Mouse (Mus musculus): ENCODE data around the gene Otoa.

Otoa gene

DNA sequence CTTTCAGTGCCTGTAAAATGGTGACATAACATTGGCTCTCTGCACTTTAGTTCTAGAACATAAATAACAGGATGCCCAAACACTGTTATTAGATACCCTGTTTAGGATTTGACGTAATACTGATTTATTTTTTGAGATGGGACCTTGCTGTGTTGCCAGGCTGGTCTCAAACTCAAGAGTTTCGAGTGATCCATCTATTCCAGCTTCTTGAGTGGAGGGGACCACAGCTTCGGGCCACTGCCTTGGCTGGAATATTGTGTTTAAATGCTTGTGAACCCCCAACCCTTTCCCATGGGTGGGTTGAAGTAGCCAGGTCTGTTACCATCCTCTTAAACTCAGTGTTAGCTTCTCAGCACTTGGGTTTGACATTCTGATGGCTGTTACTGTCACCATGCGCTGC, at the start of gene Otoa:
TSS of gene Otoa (plus strand) at position 301 of the 400 bp plus-strand sequence.
- DNase-seq (ENCODE audit: low spot score in 2 of 2), result no peak

DNA sequence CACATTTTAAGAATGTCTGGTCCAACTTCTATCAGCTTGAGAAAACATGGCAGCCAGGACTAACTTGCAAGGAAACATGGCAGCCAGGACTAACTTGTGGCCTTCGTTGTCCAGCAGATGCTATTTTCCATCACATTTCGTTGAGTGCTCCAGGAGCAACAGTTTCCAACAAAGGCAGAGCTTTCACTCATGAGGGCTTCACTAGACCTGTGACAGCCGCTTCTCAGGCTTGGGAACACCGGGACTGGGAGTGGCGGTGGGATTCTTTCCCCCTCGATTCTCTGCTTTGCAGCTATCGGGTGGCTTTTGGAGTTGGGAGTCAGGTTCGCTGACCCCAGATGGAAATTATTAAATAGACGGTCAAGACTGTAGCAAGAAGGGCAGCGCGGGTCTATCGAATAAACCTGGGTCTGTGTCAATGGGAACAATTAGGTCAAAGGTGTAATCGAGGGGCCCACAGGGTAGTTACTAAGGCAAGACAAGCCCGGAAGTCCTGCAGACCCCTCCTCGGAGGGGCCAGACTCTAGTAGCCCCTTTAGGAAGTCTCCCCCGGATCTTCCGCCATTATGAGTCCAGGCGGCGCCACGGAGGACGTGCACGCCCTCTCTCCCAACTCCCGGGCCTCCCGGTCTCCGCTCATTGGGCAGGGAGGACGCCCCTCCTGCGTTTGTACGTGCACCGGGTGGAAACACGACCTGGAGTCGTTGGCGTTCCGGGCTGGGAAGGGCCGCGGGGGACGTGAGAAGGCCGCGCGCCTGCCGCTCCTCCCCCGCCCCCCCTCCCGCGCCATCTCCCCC, 47.4 kb upstream of the Otoa start, which contains the start of gene Mettl9:
TSS of gene Mettl9 (plus strand) at position 590 of the 797 bp plus-strand sequence.
- DNase-seq (ENCODE audit: low spot score in 2 of 2), result peak; percentile 87 to 90

DNA sequence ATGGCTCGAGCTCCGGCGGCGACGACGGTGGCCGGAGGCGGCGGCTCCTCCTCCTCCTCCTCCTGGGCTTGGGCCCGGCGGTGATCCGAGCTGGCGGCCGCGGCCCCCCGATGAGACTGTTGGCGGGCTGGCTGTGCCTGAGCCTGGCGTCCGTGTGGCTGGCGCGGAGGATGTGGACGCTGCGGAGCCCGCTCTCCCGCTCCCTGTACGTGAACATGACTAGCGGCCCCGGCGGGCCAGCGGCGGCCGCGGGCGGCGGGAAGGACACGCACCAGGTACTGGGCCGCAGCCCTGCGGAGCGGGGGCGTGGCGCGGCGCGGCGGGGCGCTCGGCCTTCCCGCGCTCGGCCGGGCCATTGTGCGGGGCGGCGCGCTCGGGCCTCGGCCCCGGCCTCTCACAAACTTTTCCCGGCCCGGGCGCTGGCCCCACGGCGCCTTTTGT, 46.7 kb upstream of the Otoa start:
- no peak for DNase-seq (ENCODE audit: low spot score in 2 of 2)

DNA sequence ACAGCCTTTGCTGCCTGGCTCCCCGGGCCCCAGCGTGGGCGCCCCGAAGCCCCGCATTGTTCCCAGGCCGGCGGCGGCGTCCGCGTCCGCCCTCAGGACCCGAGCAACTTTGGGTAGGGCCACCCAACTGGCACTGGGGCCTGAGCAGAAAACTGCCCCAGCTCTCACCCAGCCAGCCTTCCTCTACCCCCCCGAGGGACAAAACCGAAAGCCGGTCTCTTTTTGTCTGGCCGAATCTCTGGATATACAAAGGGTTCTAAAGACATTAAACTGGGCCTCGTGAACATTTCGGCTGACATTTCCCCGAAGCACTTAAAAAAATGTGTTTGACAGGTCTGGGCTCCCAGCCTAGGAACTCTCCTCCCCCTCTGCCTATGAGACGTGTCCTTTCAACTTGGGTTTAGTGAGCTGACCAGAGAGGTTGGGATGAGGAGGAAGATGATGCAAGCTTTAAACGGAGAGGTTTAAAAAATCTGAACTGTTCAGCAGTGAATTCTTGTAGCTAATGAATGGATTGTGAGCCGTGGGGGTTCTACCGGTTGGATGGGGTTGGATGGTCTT, 46.2 kb upstream of the Otoa start:
- peak; percentile 16 to 22 for DNase-seq (ENCODE audit: low spot score in 2 of 2)

DNA sequence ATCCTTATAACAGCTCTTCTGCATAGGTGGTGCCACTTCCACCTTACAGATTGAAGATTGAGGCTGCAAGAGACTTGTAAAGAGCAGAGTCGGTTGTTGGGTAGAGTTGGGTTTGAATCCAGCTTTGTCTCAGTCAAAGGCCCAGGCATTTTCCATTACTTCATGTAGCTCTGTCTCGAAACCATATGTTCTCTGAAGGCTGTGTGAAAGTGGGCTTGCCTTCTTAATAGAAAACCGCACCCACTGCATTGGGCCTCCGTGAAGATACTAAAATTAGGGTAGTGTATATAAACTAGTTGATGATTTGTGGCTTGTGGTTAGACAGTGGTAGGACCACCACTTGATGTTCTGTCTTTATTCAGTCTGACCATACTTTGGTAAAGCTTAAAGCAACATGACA, 40.9 kb upstream of the Otoa start:
- DNase-seq (ENCODE audit: low spot score in 2 of 2), result no peak

DNA sequence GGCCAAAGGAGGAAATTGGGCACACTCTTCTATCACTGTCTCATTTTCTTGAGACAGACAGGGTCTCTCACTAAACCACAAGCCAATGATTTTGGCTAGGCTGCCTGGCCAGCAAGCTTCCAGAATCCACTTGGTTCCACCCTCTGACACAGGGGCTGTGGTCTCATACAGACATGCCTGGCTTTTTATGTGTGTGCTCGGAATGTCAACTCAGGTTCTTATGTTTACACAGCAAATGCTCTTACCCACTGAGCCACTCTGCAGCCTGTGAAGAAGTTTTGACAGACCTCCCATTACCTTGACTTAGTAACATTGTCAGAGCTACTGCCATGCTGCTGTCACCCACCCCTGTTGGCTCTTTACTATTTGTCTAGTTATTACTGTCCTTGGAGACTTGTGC, 39.5 kb upstream of the Otoa start:
- no peak for DNase-seq (ENCODE audit: low spot score in 2 of 2)

DNA sequence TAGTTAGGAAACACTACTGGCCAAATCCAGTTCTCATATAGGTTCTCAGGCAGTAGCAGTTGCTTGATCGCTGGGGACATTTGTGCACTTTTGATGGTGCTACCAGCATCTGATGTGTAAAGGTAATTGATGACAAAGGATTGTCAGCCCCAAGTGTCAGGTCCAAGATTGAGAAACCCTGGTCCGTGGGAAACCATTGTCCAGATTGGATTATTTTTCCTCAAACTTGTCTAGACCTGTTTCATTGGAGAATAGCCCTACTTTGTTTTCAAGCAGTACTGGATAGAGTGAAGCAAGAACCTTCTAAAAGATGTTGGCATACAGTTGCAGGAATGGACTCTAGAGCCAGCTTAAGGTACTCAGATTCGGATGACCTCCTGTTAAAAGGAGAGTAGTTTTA, 38.4 kb upstream of the Otoa start:
- no peak for DNase-seq (ENCODE audit: low spot score in 2 of 2)

DNA sequence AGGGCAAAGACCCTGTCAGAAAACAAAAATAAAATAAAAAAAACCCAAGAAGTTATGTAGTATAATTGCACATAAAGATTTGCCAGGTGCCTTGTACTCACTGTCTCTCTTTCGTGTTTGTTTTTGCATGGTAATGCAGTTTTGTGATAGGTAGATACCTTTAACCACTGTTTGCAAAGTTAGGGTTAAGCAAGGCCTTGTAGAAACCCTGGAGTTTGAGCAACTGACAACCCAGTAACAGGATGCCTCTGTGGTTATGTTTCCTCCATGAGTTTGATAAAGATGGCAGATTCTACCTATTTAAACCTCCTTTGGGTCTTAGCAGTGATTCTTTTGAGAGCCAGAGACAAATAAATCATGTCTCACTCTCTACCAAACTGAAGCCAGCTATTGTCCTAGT, 37.9 kb upstream of the Otoa start:
- no peak for DNase-seq (ENCODE audit: low spot score in 2 of 2)

DNA sequence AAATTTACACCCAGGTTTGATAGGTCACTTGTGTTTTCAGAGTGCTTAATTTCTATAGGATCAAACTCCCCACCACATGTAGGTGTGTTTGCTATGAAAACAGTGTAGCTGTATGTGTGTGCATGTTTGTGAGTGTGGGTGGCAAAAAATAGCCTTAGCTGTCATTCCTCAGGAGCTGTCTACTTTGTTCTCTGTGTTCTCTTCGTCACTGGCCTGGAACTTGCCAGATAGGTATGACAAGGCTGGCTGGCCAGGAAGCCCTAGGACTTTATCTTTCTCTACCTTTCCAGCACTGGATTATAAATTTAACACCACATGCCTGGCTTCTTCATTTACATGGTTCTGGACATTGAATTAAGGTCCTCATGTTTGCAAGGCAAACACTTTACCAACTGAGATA, 37.2 kb upstream of the Otoa start:
- no peak for DNase-seq (ENCODE audit: low spot score in 2 of 2)

DNA sequence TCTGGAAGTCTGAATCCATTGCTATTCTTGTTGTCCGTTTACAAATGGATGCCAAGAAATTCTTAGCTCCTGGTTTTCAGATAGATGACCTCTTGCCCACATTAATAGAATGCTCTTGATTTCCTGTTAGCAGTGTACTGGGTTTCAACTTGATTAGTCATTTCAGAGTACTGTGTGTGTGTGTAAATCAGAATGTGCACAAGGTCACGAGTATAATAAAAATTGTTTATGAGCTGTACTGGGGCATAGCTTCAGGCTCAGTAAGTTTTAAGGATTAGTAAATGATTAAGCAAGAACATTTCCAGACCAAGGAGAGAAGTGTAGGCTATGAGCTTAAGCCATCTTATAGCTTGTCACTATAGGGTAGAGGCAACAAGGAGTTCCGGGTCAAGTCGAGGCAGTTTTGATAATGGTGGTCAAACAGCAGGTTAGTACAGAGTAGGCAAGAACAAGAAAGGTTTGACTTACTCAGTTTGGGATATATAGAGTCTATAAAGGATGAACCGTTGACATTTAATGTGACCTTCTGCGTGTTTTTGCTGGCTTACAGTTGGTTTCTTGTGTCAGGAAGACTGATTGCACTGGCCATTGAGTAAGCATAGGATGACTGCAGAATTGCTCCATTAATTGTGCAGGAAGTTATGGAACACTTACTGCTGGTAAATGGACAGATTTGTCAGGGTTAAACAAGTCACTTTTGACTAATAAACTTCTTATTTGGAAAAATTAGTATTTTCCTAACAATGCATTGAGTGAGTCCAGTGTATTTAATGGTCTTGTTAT, 35.6 kb upstream of the Otoa start:
- no peak for DNase-seq (ENCODE audit: low spot score in 2 of 2)

DNA sequence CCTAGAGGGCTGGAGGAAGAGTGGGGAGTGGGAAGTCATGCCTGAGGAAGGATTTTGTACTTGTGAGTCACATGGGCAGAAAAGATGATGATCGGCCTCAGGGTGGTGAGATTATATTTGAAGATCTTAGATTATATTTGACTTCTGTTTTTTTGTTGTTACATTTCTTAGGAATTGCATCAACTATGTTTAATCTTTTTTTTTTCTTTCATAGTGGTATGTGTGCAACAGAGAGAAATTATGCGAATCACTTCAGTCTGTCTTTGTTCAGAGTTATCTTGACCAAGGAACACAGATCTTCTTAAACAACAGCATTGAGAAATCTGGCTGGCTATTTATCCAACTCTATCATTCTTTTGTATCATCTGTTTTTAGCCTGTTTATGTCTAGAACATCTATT, 33.8 kb upstream of the Otoa start:
- DNase-seq (ENCODE audit: low spot score in 2 of 2), result no peak

DNA sequence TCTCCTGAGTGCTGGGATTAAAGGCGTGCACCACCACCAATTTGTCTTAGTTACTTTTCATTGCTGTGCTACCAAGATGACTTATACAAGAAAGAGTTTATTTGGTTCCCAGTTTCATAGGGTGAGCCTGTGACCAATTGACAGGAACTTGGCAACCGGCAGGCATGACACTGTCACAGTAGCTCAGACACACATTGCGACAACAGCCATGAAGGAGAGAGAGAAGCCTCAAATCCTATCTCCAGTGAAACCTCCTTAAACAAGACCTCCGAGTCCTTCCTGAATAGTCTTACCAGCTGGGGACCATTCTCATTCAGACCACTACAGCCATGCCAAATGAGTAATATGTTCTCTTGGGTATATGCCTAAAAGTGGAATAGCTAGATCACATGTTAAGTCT, 28.4 kb upstream of the Otoa start:
- DNase-seq (ENCODE audit: low spot score in 2 of 2), result no peak

DNA sequence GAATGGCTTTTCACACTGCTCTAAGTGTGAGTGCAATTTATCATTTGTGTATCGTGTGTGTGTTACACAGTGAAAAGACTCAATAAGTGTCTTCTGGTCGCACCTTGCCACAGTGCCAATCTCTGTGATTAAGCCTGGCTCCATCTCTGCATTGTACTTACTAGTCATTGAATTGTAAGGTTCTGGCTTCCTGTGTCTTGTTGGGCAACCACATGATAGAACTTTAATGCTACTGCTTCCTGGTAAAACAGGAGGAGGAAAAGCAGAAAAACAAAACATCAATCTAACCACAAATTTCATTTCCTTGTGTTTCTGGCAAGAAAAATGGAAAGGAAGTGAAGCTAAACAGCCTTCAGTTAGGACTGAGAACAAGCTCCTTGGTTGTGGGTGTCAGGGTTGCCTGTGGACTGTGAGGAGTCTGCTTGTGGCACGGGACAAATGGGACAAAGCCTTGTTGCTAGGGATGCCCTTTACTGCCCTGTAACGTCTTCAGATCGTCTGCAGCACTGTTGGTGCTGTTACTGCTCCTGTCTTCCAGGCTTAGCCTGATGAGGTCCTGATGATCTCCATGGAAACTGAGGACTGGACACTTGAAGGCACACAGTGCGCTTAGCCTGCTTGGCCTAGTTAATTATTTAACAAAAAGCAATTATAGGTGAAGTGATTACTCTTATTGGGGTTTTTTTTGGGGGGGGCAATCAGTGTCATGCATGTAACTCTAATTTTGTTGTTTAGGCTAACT, 21.8 kb upstream of the Otoa start:
- no peak for DNase-seq (ENCODE audit: low spot score in 2 of 2)

DNA sequence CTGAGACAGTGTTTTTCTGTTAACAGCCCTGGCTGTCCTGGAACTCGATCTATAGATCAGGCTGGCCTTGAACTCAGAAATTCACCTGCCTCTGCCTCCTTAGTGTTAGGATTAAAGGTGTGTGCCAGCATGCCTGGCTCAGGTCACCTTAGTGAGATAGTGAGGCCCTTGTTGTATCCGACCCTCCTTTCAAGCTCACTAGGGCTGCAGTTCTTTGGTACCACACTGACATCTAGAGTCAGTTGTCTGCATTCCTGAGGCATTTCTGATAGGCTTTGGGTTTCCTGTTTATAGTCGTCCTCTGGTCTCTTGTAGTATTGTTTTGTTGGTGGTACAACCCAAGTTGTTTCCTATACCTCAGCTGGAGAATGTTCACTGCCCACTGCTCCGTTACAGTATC, 17.1 kb upstream of the Otoa start:
- DNase-seq (ENCODE audit: low spot score in 2 of 2), result peak in 1 of 2 experiments; percentile 24

DNA sequence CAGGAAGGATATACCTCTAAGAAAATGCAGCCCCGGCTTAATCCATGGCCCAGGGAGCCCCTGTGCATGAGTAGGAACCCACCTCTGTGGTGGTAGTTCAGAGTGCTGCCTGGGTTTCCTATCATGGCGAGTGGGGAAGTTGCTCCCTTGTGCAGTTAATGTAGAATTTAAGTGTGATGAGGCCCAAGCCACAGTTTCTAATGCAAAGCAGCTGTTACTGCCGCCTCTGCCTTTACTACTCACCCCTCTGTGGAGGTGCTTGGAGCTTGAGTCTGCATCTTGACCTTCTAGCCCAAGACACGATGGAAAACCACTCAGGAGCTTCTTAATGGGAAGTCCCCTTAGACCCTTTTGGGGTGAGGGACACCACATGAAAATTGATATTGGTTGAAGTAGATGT, 10.2 kb upstream of the Otoa start:
- DNase-seq (ENCODE audit: low spot score in 2 of 2), result no peak

DNA sequence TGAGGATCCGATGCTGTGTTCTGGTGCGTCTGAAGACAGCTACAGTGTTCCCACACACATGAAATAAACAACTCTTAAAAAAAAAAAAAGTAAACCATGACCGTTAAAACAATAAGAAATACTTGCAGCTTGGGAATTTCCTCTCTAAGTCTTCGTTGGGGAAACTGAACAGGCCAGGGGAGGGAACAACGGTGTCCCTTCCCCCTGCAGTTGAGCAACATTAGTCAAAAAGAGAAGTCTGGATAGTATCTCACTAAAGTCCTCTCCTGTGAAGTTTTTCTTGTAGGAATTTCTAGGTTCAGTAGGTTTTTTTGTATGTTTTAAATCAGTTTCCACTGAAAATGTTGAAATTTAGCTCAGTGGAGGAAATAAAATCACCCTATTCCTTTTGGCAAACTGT, 8.9 kb upstream of the Otoa start:
- DNase-seq (ENCODE audit: low spot score in 2 of 2), result no peak

DNA sequence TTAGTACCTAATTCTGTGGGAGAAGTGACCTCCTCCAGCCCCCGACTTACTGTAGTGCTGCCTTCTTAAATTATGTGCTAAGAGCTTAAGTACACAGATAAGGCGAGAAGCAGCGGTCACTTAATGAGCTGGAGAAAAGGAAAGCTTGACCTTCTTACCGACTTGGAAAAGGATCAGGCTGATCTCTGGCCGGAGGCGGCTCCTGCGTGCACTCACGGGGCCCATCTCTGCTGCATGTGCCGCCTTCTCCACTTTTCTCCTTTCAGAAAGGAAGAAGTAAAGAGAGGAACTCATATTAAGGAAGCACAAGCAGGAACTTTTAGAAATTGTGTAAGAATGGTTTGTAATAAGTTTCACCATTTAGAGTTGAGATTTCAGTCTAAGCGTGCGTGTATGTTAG, 7.2 kb upstream of the Otoa start, which contains the start of gene Igsf6:
TSS of gene Igsf6 (minus strand) at position 292 of the 400 bp plus-strand sequence.
- no peak for DNase-seq (ENCODE audit: low spot score in 2 of 2)

DNA sequence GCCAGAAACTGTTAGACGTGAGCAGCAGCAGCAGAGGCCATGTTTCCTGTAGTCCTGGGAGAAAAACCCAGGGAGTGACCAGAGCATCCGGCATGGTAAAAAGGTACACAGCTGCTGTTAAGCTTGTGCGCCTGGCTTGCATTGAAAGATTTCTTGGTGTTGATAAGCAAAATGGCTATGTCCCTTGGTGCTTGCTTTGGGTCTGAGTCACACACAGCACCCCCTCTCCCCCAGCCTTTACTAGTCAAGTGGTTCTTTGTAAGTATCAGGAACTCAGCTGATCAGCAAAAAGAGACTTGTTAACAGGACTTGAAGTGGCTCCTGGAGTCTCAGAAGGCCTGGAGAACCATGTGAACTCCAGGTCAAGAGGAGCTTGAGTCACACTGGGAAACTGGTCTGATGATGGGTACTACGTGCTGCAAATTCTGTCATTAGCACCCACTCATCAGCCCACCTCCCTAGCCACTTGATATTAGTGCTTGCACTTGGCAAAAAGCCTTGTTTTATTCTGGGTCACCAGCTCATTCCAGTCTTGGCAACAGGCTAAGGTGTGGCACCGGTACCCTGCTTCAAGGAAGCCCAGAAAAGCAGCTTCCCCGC, 6.5 kb upstream of the Otoa start:
- DNase-seq (ENCODE audit: low spot score in 2 of 2), result no peak

DNA sequence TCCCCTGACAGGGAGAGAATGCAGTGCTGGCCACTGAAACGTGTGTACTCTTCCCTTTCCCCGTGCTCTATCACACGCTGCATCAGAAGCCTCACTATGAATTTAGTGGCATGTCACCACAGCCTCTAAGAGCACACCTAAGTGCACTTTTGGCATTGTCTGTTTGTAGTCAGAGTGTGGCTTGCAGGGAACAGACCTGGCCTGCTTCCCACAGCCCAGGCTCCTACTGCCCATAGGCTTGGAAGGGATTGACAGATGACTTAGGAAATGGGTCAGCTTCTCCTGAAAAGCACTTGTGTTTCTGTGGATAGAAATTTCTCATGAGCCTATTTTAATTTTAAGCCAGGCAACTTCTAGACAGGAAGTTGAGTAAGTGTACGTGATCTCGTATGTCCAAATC, 6.0 kb upstream of the Otoa start:
- no peak for DNase-seq (ENCODE audit: low spot score in 2 of 2)

DNA sequence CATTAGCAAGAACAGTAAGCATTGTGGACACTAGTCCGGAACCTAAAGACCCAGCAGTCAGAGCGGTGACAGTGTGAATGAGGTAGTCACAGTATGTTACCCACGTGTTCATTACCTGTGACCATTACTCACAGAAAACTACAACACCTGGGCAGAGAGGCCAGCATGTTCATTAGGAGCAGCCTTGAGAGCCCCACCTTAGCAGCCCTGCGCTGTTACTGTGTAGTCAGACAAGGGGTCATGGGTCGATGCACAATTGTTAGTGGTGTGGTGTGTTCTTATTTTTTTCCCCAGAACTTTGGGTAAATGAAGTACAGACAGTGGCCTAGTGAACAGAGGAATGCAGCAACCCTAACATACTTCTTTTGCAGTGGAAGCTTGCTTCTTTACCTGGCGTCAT, 4.1 kb upstream of the Otoa start:
- DNase-seq (ENCODE audit: low spot score in 2 of 2), result no peak

DNA sequence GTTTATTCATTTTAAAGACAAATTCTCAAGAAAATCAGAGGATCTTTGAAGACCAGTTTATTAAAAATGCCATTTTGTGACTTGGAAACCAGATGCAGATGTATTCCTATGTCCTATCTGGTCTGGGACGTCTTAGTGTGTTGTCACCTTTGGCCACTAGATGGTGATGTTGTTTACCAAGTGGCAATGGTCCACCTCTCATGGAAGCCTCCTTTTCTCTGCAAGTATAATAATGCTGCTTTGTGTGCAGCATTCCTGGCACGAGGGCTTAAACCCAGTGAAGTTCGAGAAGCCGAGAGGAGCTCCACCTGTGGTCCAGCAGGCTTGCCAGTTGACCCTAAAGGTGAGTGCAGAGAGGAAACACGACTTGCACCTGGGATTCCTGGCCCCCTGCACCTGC, 3.6 kb upstream of the Otoa start:
- DNase-seq (ENCODE audit: low spot score in 2 of 2), result peak in 1 of 2 experiments; percentile 22

DNA sequence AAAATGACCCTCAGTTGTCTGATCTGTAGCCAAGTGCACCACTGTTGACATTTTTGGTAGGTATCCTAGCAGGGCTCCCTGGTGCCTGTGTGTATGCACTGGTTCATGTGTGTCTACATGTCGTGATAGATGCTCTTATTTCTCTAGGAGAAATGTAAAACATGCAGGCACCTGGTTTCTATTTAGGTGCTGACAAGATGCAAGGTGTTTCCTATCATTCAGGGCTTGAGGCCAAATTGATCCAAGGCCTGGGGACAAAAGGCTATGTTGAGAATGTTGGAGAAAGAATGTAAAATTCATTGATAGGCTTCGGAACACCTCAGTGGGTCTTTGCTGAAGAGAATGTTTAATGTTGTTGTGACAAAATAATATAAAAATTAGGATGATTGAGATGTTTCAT, 366 bp downstream of the Otoa start:
- DNase-seq (ENCODE audit: low spot score in 2 of 2), result no peak
